Mouse (Mus musculus) lung, postnatal 0 days (tissue): ENCODE data around the gene Ctsh.

ENCODE experiments used
- CTCF ChIP-seq: IDR thresholded peaks from 2 replicates; pipeline ENCODE4 v1.5.1; 2016; ENCODE audit warnings: antibody characterized with exemption, mild to moderate bottlenecking
- EP300 ChIP-seq: IDR thresholded peaks from 2 replicates; pipeline ENCODE4 v1.6.1; 2016; ENCODE audit warnings: antibody characterized with exemption, mild to moderate bottlenecking, control low read depth

- TF ChIP-seq CTCF (no peak), EP300 (peak; percentile 47)
Measured at GRCm38 (mm10) chr9:90047937-90048627, 5.9 kb upstream of the Ctsh start.
